Mouse (Mus musculus) B cell, adult 67 days (primary cell): ENCODE measurements around the gene Cblb. TPM values are rescaled to one million over a fixed set of nuclear protein-coding genes. Genes with fewer than 3 reads are reported as not detected.

Experiments
- total RNA-seq, 2 experiments: library from RNA; stranded (reverse); gene quantifications; 4 replicates each; pipeline ENCODE4 v1.2.4; 2023

Cblb gene
- 100 to 1,000 TPM in 1 of 2 experiments, 10 to 100 TPM in 1; 97.8 to 102 TPM for total RNA-seq

GRCm38 (mm10) chr16:52031091-52031689 lies at the start of gene Cblb:
Gene Cblb, plus strand, starts transcription at chr16:52031225.

